Mouse (Mus musculus) 3T3-L1 (cell line): Measurements from ENCODE around the gene Carnmt1.
A peak's percentile ranks its signal among the peaks of the same experiment; 100 is the strongest.

ENCODE experiments used
- DNase-seq: peaks from one replicate; pipeline ENCODE4 v3.0.0-alpha.2; 2015; ENCODE audit warnings: low read depth, low spot score

Gene Carnmt1

GRCm38 (mm10) chr19:18654330-18654729 lies 16.2 kb upstream of the Carnmt1 start:
- no peak for DNase-seq

- DNase-seq: no peak
Measured at GRCm38 (mm10) chr19:18654984-18655383, 15.6 kb upstream of the Carnmt1 start.

GRCm38 (mm10) chr19:18655999-18656398 lies 14.6 kb upstream of the Carnmt1 start:
- no peak for DNase-seq

GRCm38 (mm10) chr19:18658473-18658872 lies 12.1 kb upstream of the Carnmt1 start:
- DNase-seq: no peak

- no peak for DNase-seq
Measured at GRCm38 (mm10) chr19:18659349-18659748, 11.2 kb upstream of the Carnmt1 start.

GRCm38 (mm10) chr19:18660466-18660865 lies 10.1 kb upstream of the Carnmt1 start:
- peak; percentile 43 for DNase-seq

- peak; percentile 56 for DNase-seq
Measured at GRCm38 (mm10) chr19:18661683-18662082, 8.9 kb upstream of the Carnmt1 start.

- peak; percentile 38 for DNase-seq
Measured at GRCm38 (mm10) chr19:18663904-18664303, 6.7 kb upstream of the Carnmt1 start.

- DNase-seq: no peak
Measured at GRCm38 (mm10) chr19:18666966-18667365, 3.6 kb upstream of the Carnmt1 start.

- no peak for DNase-seq
Measured at GRCm38 (mm10) chr19:18669551-18669950, 1.0 kb upstream of the Carnmt1 start.

GRCm38 (mm10) chr19:18671056-18671741 lies 635 bp downstream of the Carnmt1 start:
- DNase-seq: peak; percentile 59

- DNase-seq: peak; percentile 23
Measured at GRCm38 (mm10) chr19:18672498-18672897, 1.9 kb downstream of the Carnmt1 start.

- no peak for DNase-seq
Measured at GRCm38 (mm10) chr19:18673116-18673515, 2.6 kb downstream of the Carnmt1 start.

GRCm38 (mm10) chr19:18682142-18682541 lies 11.6 kb downstream of the Carnmt1 start:
- DNase-seq: no peak

- peak; percentile 80 for DNase-seq
Measured at GRCm38 (mm10) chr19:18687556-18687955, 17.0 kb downstream of the Carnmt1 start.

GRCm38 (mm10) chr19:18692176-18692575 lies 21.6 kb downstream of the Carnmt1 start:
- DNase-seq: no peak

- DNase-seq: no peak
Measured at GRCm38 (mm10) chr19:18692768-18693167, 22.2 kb downstream of the Carnmt1 start.

GRCm38 (mm10) chr19:18695116-18695515 lies 24.6 kb downstream of the Carnmt1 start:
- no peak for DNase-seq

GRCm38 (mm10) chr19:18695552-18695951 lies 25.0 kb downstream of the Carnmt1 start:
- no peak for DNase-seq

- no peak for DNase-seq
Measured at GRCm38 (mm10) chr19:18708101-18708500, 37.5 kb downstream of the Carnmt1 start.

GRCm38 (mm10) chr19:18710903-18711302 lies 40.3 kb downstream of the Carnmt1 start:
- no peak for DNase-seq

GRCm38 (mm10) chr19:18711589-18711988 lies 41.0 kb downstream of the Carnmt1 start:
- DNase-seq: no peak

GRCm38 (mm10) chr19:18712153-18712865 lies 41.7 kb downstream of the Carnmt1 start:
- no peak for DNase-seq
